Mouse (Mus musculus): ENCODE data around the gene Lsm11. TPM values are rescaled to one million over a fixed set of nuclear protein-coding genes. Genes with fewer than 3 reads are reported as not detected.
"Not testable (repeated sequence)": the region's sequence is repeated elsewhere in the genome, so short reads cannot be mapped to it uniquely, and the experiment has no call there.

Lsm11 gene
- polyA plus RNA-seq, 1 experiment from 2014 or later, result 8.7 TPM

- Histone ChIP-seq H3K27me3 (ENCODE audit: insufficient read depth, poor library complexity, severe bottlenecking) (no peaks in the 10 kb centered on the region), H3K27ac (no peak overlapping the region), H3K9me3 (no peaks in the 10 kb centered on the region), H3K4me3 (no peak overlapping the region), H3K4me1 (replicated peaks) (peaks cover 8% of the 10 kb centered on the region; the same call in 1 of the 2 replicates), H3K36me3 (peaks cover 96% of the 10 kb centered on the region)
- 78% methylated on average over 3 of the region's 3 CpGs for WGBS
- DNase-seq (ENCODE audit: low spot score), result no peak
These were observed 54.8 kb downstream of the Lsm11 start for GRCm38 (mm10) chr11:45889981-45890380.

GRCm38 (mm10) chr11:45888471-45889030, 56.2 kb downstream of the Lsm11 start:
- Histone ChIP-seq H3K27me3 (ENCODE audit: insufficient read depth, poor library complexity, severe bottlenecking) (no peaks in the 10 kb centered on the region), H3K36me3 (peaks cover 87% of the 10 kb centered on the region), H3K9me3 (no peaks in the 10 kb centered on the region), H3K27ac (no peak overlapping the region), H3K4me1 (replicated peaks) (peaks cover 8% of the 10 kb centered on the region; the same call in 1 of the 2 replicates), H3K4me3 (no peak overlapping the region)
- DNase-seq (ENCODE audit: low spot score), result no peak
- WGBS, result 93% methylated on average over 9 of the region's 9 CpGs

GRCm38 (mm10) chr11:45886596-45886995, 58.1 kb downstream of the Lsm11 start:
- no peak overlapping the region for H3K27ac ChIP-seq
- no peaks in the 10 kb centered on the region for H3K9me3 ChIP-seq
- 82% methylated on average over 5 of the region's 5 CpGs for WGBS
- peaks cover 8% of the 10 kb centered on the region; the same call in 1 of the 2 replicates for H3K4me1 ChIP-seq (replicated peaks)
- no peak for DNase-seq (ENCODE audit: low spot score)
- H3K36me3 ChIP-seq, result peaks cover 67% of the 10 kb centered on the region
- H3K4me3 ChIP-seq, result no peak overlapping the region
- no peaks in the 10 kb centered on the region for H3K27me3 ChIP-seq (ENCODE audit: insufficient read depth, poor library complexity, severe bottlenecking)

GRCm38 (mm10) chr11:45885606-45886230, 59.0 kb downstream of the Lsm11 start:
- Histone ChIP-seq H3K36me3 (peaks cover 59% of the 10 kb centered on the region), H3K4me1 (replicated peaks) (peaks cover 8% of the 10 kb centered on the region; the same call in 1 of the 2 replicates), H3K27me3 (ENCODE audit: insufficient read depth, poor library complexity, severe bottlenecking) (no peaks in the 10 kb centered on the region), H3K4me3 (no peak overlapping the region), H3K9me3 (no peaks in the 10 kb centered on the region), H3K27ac (no peak overlapping the region)
- no peak for DNase-seq (ENCODE audit: low spot score)
- 74% methylated on average over 5 of the region's 5 CpGs for whole genome bisulfite sequencing

GRCm38 (mm10) chr11:45884029-45884428, 60.7 kb downstream of the Lsm11 start:
- Histone ChIP-seq H3K4me1 (replicated peaks) (peaks cover 16% of the 10 kb centered on the region; the same call in 1 of the 2 replicates), H3K9me3 (no peaks in the 10 kb centered on the region), H3K27ac (no peak overlapping the region), H3K4me3 (no peak overlapping the region), H3K27me3 (ENCODE audit: insufficient read depth, poor library complexity, severe bottlenecking) (no peaks in the 10 kb centered on the region), H3K36me3 (peaks cover 42% of the 10 kb centered on the region)
- DNase-seq (ENCODE audit: low spot score), result no peak
- 75% methylated on average over 4 of the region's 4 CpGs for WGBS

GRCm38 (mm10) chr11:45883270-45883931, 61.3 kb downstream of the Lsm11 start:
- 79% methylated on average over 8 of the region's 8 CpGs for WGBS

GRCm38 (mm10) chr11:45881683-45882068, 63.1 kb downstream of the Lsm11 start:
- no peak overlapping the region for H3K4me3 ChIP-seq
- H3K27me3 ChIP-seq (ENCODE audit: insufficient read depth, poor library complexity, severe bottlenecking), result no peaks in the 10 kb centered on the region
- no peak for DNase-seq (ENCODE audit: low spot score)
- 63% methylated on average over 5 of the region's 5 CpGs for WGBS
- H3K4me1 ChIP-seq (replicated peaks), result peaks cover 16% of the 10 kb centered on the region; the same call in 1 of the 2 replicates
- no peaks in the 10 kb centered on the region for H3K9me3 ChIP-seq
- H3K36me3 ChIP-seq, result peaks cover 18% of the 10 kb centered on the region
- H3K27ac ChIP-seq, result no peak overlapping the region; the same call in 1 of the 2 replicates

More at GRCm38 (mm10) chr11:45883270-45883931, 61.3 kb downstream of the Lsm11 start:
- no peaks in the 10 kb centered on the region for H3K27me3 ChIP-seq (ENCODE audit: insufficient read depth, poor library complexity, severe bottlenecking)
- H3K9me3 ChIP-seq, result no peaks in the 10 kb centered on the region
- H3K36me3 ChIP-seq, result peaks cover 35% of the 10 kb centered on the region
- peaks cover 16% of the 10 kb centered on the region; the same call in 1 of the 2 replicates for H3K4me1 ChIP-seq (replicated peaks)
- no peak overlapping the region for H3K27ac ChIP-seq
- no peak for DNase-seq (ENCODE audit: low spot score)
- H3K4me3 ChIP-seq, result no peak overlapping the region

- 77% methylated on average over 6 of the region's 6 CpGs for WGBS
- H3K27ac ChIP-seq, result no peak overlapping the region
- no peaks in the 10 kb centered on the region for H3K27me3 ChIP-seq (ENCODE audit: insufficient read depth, poor library complexity, severe bottlenecking)
- H3K36me3 ChIP-seq, result peaks cover 14% of the 10 kb centered on the region; the same call in 1 of the 2 replicates
- DNase-seq (ENCODE audit: low spot score), result no peak
- H3K4me3 ChIP-seq, result no peak overlapping the region
- H3K4me1 ChIP-seq (replicated peaks), result peaks cover 16% of the 10 kb centered on the region; the same call in 1 of the 2 replicates
- H3K9me3 ChIP-seq, result no peaks in the 10 kb centered on the region
These were observed 63.6 kb downstream of the Lsm11 start for GRCm38 (mm10) chr11:45881026-45881682.

- not testable (repeated sequence) for H3K9me3 ChIP-seq; DNase-seq (ENCODE audit: low spot score)
- 80% methylated on average over 4 of the region's 4 CpGs for WGBS
These were observed 65.4 kb downstream of the Lsm11 start for GRCm38 (mm10) chr11:45879366-45879765.

More at GRCm38 (mm10) chr11:45879366-45879765, 65.4 kb downstream of the Lsm11 start:
- H3K27me3 ChIP-seq (ENCODE audit: insufficient read depth, poor library complexity, severe bottlenecking); H3K4me1 ChIP-seq (replicated peaks); H3K27ac ChIP-seq; H3K36me3 ChIP-seq; H3K4me3 ChIP-seq: not testable (repeated sequence)

Other genes with a start within 250 kb of the Lsm11 start
- 59.1 and 62.2 TPM in 2 replicates for gene Clint1, start 92.9 kb downstream of the Lsm11 start, polyA plus RNA-seq (2016; fragmentation: Nextera tagmentation; extraction: Ambion mirVana)
- gene Thg1l, start 10.6 kb upstream of the Lsm11 start, polyA plus RNA-seq (2016; fragmentation: Nextera tagmentation; extraction: Ambion mirVana), result 13.5 and 15.6 TPM in 2 replicates
- 0.14 TPM in 1 of 2 replicates, not detected in the other for gene Sox30, start 35.4 kb upstream of the Lsm11 start, polyA plus RNA-seq (2016; fragmentation: Nextera tagmentation; extraction: Ambion mirVana)
- 2.6 and 4.0 TPM in 2 replicates for gene Gm12166, start 107.4 kb upstream of the Lsm11 start, polyA plus RNA-seq (2016; fragmentation: Nextera tagmentation; extraction: Ambion mirVana)
- 12.9 and 14.0 TPM in 2 replicates for gene Adam19, start 111.1 kb upstream of the Lsm11 start, polyA plus RNA-seq (2016; fragmentation: Nextera tagmentation; extraction: Ambion mirVana)
- gene Nipal4, start 221.6 kb upstream of the Lsm11 start, polyA plus RNA-seq (2016; fragmentation: Nextera tagmentation; extraction: Ambion mirVana), result 0.65 and 0.66 TPM in 2 replicates

All from hindbrain, embryonic 10.5 days (tissue).